Mouse (Mus musculus): ENCODE measurements around the gene Gal3st1. TPM values are rescaled to one million over a fixed set of nuclear protein-coding genes. Genes with fewer than 3 reads are reported as not detected.
A peak's percentile ranks its signal among the peaks of the same experiment; 100 is the strongest.
"Not testable (repeated sequence)": the region's sequence is repeated elsewhere in the genome, so short reads cannot be mapped to it uniquely, and the experiment has no call there.

Gal3st1 gene
- polyA plus RNA-seq (2012; rRNA removed), result 25.5 and 26.8 TPM in 2 replicates

DNA sequence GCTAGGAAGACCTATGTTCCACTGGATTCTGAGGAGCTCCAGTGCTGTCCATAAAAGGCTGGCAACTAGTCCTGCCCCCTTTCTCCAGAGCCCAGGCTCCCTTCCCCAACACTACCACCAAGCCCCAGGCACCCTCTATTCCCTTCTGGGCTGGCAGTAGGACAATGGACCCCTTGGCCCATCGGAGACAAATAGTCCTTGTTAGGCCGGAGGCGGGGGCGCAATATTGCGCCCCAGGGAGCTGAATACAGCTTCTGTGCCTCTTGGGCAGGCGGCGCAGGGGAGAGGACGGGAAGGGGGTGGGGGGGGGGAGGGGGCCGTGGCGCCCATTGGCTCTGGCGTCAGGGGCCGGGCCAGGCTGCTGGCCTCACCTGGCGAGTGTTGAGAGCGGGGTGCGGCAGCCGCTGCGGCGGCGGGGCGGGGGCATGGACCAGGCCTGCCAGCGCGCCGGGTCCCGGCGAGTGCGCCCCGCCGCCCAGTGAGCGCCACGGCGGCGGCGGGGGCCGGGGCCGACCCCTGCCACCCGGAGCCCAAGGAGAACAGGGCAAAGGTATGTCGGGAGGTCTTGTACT is at the start of gene Gal3st1:
Gal3st1 (plus strand) TSS at position 346 of the 572 bp plus-strand sequence.
- peak in 1 of 2 experiments; percentile 35 for DNase-seq (ENCODE audit: extremely low spot score in 1 of 2, low spot score in 1 of 2)

DNA sequence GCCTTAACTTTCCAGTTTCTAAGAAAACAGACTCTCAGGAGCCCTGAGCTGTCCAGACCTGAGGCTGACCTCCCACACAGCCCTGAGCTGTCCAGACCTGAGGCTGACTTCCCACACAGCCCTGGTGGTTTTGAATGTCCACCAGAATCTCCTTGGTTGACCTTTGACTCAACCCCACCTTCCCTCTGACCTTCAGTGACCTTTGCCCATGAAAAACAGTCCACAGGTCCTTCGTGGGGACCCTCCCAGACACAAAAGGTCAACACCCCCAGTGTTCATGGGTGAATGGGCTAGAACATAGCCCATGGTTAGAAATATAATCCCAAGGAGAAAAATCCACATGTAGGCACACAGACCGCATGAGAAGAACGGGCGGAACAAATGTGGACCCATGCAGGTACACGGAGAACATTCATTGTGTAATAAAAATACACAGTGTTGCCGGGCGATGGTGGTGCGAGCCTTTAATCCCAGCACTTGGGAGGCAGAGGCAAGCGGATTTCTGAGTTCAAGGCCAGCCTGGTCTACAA is 49.6 kb upstream of the Gal3st1 start:
- no peak for DNase-seq (ENCODE audit: extremely low spot score in 1 of 2, low spot score in 1 of 2)

DNA sequence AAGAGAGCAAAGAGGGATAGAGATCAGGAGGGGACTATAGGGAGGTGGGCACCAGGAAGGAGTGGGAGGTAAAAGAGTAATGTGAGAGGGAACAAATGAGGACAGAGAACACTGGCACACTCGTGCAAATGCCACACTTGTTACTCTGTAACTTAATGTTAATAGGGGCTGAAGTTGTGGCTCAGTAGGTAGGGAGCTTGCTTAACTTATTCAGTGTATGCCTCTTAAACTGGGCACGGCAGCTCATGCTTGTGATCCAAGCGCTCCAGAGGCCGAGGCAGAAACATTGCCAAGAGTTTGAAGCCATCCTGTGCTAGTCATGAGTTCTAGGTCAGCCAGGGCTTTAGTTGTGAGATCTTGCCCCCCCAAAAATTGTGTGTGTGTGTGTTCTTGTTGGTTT is 48.3 kb upstream of the Gal3st1 start:
- DNase-seq (ENCODE audit: extremely low spot score in 1 of 2, low spot score in 1 of 2), result no peak

GRCm38 (mm10) chr11:3936318-3936717 is 47.1 kb upstream of the Gal3st1 start:
- DNase-seq (ENCODE audit: extremely low spot score in 1 of 2, low spot score in 1 of 2), result no peak

DNA sequence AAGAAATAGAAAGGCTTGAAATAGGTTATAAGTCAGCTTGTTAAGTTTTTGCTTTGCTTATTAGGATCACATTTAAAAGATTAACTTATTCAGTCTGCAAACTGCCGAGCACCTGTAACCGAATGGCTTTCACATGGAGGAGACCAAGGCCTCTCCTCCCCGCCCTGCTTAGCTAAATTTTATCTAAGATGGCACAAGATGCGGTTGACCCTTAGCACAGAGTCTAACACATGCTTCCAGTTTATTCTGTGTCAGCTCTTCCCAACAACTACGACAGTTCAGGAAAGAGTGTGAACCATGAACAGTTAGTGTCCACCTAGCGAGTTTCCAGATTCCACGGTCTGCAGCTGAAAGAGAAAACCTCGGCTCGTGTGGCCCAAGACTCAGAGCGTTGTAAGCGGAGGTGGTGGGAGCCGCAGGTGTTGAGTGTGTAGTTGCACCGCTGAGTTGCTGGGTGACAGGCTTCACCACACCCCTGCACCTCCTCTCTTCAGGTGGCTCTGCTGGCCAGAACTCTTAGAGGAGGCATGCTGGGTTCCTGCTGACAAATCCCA is 46.0 kb upstream of the Gal3st1 start:
- DNase-seq (ENCODE audit: extremely low spot score in 1 of 2, low spot score in 1 of 2), result no peak

DNA sequence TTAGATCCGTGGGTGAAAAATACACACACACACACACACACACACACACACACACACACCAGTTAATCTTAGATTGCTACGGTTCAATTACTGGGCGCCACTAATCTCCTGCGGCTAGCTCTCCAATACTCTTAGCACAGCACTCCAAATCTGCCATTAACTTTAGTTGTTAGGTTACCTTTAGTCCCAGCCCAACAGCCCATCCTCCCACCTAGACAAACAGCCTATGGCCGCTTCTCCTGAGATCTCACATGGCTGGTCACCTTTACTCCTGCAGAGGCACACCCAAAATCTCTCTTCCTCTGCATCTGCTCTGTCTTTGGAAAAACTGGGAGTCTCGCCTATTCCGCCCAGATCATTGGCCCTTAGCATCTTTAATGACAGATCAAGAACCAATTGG is 42.1 kb upstream of the Gal3st1 start:
- no peak for DNase-seq (ENCODE audit: extremely low spot score in 1 of 2, low spot score in 1 of 2)

DNA sequence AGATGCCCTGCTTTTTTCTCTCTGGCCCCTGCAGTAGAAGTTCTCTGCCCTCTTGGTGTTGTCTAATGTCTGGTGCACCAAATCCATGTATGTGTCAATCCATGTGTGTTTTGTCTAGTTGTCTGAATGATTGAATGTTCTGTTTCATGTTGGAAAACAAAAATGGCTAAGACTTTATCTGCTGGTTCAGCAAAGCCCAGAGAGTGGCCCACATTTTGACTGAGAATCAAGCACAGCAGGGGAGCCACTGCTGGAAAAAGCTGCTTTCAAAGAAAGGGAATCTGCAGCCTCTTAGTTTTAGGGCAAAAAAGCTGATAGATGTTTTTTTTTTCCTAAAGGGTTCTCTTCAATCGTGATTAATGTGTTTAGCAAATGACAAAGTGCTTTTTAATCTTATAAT is 37.0 kb upstream of the Gal3st1 start:
- DNase-seq (ENCODE audit: extremely low spot score in 1 of 2, low spot score in 1 of 2), result no peak

GRCm38 (mm10) chr11:3954876-3955275 is 28.6 kb upstream of the Gal3st1 start:
- DNase-seq (ENCODE audit: extremely low spot score in 1 of 2, low spot score in 1 of 2), result not testable (repeated sequence)

GRCm38 (mm10) chr11:3955371-3955770 is 28.1 kb upstream of the Gal3st1 start:
- DNase-seq (ENCODE audit: extremely low spot score in 1 of 2, low spot score in 1 of 2), result not testable (repeated sequence)

- DNase-seq (ENCODE audit: extremely low spot score in 1 of 2, low spot score in 1 of 2), result no peak
Observed at GRCm38 (mm10) chr11:3960901-3961300, 22.5 kb upstream of the Gal3st1 start.

DNA sequence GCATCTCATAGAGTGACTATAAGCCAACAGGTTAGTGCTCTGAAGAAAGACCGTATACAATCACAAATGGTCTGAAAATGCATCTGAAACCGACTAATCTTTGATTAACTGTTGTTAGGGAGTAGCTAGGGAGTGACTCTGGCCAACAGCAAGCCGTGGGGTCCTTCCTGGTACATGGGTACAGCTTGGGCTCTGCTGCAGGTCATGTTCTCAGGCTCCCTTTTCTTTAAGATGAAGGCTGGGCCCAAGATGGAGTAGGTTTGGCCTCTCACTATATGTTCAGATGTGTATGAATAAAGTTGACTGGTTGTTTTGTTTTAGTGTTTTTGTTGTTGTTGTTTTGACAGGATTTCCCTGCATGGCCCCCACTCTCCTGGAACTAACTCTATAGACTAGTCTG is 21.7 kb upstream of the Gal3st1 start:
- DNase-seq (ENCODE audit: extremely low spot score in 1 of 2, low spot score in 1 of 2), result no peak

- no peak for DNase-seq (ENCODE audit: extremely low spot score in 1 of 2, low spot score in 1 of 2)
Observed at GRCm38 (mm10) chr11:3963155-3963554, 20.3 kb upstream of the Gal3st1 start.

- DNase-seq (ENCODE audit: extremely low spot score in 1 of 2, low spot score in 1 of 2), result peak; percentile 69 to 91
Observed at GRCm38 (mm10) chr11:3963610-3964415, 19.6 kb upstream of the Gal3st1 start, which contains the start of gene Pes1. Gene Pes1 (plus strand): TSS chr11:3963975.

- no peak for DNase-seq (ENCODE audit: extremely low spot score in 1 of 2, low spot score in 1 of 2)
Observed at GRCm38 (mm10) chr11:3964416-3965172, 18.8 kb upstream of the Gal3st1 start.

DNA sequence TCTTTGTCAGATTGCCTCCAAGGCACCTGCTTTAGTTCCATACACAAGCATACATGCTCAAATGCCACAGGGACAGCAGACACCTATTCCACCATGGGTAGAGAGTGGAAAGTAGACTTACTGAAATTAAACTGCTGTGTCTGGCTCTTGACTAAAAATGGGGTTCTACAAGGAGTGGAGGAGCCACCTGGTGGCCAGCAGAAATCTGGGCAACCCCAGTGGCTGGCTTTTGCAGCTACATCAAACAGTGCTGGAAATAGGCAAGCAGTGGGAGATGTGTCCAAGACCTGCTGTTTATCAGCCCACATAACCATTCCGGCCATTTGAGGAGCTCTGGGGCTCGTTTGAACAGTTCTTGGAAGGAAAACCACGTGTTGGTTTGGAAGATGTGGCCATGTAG is 13.6 kb upstream of the Gal3st1 start:
- DNase-seq (ENCODE audit: extremely low spot score in 1 of 2, low spot score in 1 of 2), result peak in 1 of 2 experiments; percentile 29

- DNase-seq (ENCODE audit: extremely low spot score in 1 of 2, low spot score in 1 of 2), result no peak
Observed at GRCm38 (mm10) chr11:3970361-3970760, 13.1 kb upstream of the Gal3st1 start.

DNA sequence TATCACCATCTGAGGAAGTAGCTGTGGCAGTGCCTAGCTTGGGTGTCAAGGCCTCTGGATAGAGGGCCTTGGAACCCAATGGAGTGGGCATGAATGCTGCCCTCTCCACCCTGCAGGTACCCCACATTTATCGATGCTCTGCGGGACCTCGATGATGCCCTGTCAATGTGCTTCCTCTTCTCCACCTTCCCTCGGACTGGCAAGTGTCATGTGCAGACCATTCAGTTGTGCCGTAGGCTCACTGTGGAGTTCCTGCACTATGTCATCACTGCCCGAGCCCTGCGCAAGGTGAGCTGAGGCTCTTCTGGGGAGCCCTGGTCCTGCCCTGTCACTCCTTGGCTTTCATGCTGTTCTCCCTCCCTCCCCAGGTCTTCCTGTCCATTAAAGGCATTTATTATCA is 10.4 kb upstream of the Gal3st1 start:
- no peak for DNase-seq (ENCODE audit: extremely low spot score in 1 of 2, low spot score in 1 of 2)

DNA sequence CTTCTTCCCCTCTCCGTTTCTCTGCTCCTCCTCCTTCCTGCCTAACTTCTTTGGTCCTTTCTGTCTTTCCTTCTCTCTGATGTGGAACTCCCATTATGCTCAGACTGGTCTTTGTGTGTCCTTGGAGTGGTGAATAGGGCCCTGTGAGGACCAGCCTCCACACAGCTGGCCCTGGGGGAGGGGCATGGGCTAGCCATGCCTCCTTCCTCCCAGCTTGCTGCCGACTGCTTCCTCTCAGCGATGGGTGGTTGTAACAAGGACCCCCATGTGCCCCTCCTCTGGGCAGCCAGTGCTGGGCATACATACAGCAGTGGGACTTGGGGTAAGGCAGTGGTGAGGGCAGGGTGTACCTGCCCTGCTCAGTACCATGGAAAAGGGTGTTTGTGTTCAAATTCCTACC is 9.1 kb upstream of the Gal3st1 start:
- DNase-seq (ENCODE audit: extremely low spot score in 1 of 2, low spot score in 1 of 2), result no peak

GRCm38 (mm10) chr11:3976678-3977077 is 6.8 kb upstream of the Gal3st1 start, which contains the start of gene 4930556J24Rik:
Gene 4930556J24Rik (minus strand): TSS chr11:3976778.
- no peak for DNase-seq (ENCODE audit: extremely low spot score in 1 of 2, low spot score in 1 of 2)

DNA sequence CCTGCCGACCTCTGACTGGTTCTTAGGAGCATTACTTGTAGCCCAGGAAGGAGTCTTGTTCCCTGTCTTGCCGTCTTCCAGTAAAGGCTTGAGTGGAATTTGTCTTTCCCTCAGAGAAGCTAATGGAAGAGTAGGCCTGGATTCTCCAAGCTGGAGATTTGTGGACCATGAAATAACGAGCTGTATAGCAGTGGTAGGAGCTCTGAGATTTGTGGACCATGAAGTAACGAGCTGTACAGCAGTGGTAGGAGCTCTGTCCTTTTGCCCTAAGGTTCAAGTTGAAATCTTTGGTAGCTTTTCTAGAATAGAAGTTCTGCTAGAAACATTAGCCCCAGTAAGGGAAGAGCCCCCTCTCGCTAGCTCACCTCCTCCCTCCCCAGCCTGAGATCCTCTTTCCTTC is 5.0 kb upstream of the Gal3st1 start:
- DNase-seq (ENCODE audit: extremely low spot score in 1 of 2, low spot score in 1 of 2), result no peak

DNA sequence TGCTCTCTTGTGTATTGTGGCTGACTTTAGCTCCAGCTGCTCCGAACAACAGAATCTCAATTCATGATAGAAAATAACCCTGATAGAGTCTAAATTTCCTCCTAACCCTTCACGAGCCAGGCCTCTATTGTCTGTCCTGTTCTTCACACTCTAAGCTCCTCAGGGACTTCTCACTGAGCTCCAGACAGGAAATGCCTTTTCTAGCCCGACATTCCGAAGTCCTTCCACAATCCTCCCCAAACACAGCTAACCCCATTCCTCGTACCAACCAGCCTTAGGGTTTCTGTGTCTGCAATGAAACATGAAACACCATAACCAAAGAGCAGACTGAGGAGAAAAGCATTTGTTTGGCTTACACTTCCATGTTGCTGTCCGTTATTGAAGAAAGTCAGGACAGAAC is 1.9 kb upstream of the Gal3st1 start:
- DNase-seq (ENCODE audit: extremely low spot score in 1 of 2, low spot score in 1 of 2), result no peak
